Mouse (Mus musculus) ES-Bruce4 (cell line): ENCODE data around the gene Col5a1. TPM values are rescaled to one million over a fixed set of nuclear protein-coding genes. Genes with fewer than 3 reads are reported as not detected.

Experiments used
- H3K27ac ChIP-seq: 2 replicates; pipeline ENCODE4 v1.5.1; 2012; ENCODE audit warnings: low read length, inconsistent platforms; ENCODE audit not compliant: insufficient read depth
- H3K27me3 ChIP-seq: 2 replicates; pipeline ENCODE4 v1.6.1; 2012; ENCODE audit warnings: mild to moderate bottlenecking, low read length, inconsistent platforms; ENCODE audit not compliant: control insufficient read depth, poor library complexity, insufficient read depth, severe bottlenecking
- H3K36me3 ChIP-seq: 2 replicates; pipeline ENCODE4 v1.6.1; 2012; ENCODE audit warnings: inconsistent platforms, mild to moderate bottlenecking, low read length, moderate library complexity; ENCODE audit not compliant: control insufficient read depth, poor library complexity, insufficient read depth, severe bottlenecking
- H3K4me1 ChIP-seq: one replicate; pipeline ENCODE4 v1.8.1; 2011; ENCODE audit warnings: low read length; ENCODE audit not compliant: control insufficient read depth, insufficient read depth
- H3K4me3 ChIP-seq: 2 replicates; pipeline ENCODE4 v1.5.1; 2011; ENCODE audit warnings: low read depth, mild to moderate bottlenecking, low read length
- H3K9ac ChIP-seq: 2 replicates; pipeline ENCODE4 v1.6.1; 2012; ENCODE audit warnings: low read depth, mild to moderate bottlenecking, inconsistent platforms; ENCODE audit not compliant: poor library complexity, severe bottlenecking
- H3K9me3 ChIP-seq: replicated peaks from 2 replicates; pipeline ENCODE4 v1.6.1; 2012; ENCODE audit warnings: mild to moderate bottlenecking, low read length, inconsistent platforms; ENCODE audit not compliant: control insufficient read depth, poor library complexity, insufficient read depth, severe bottlenecking
- CTCF ChIP-seq: IDR thresholded peaks from one replicate; pipeline ENCODE4 v1.8.1; 2011; ENCODE audit warnings: low read depth, low read length
- EP300 ChIP-seq: IDR thresholded peaks from 2 replicates; pipeline ENCODE4 v1.6.1; 2011; ENCODE audit warnings: low read depth, low read length; ENCODE audit not compliant: insufficient read depth
- POLR2A ChIP-seq: IDR thresholded peaks from one replicate; pipeline ENCODE4 v1.8.1; 2011; ENCODE audit warnings: low read length; ENCODE audit not compliant: insufficient read depth
- polyA plus RNA-seq: library from polyadenylated mRNA; stranded (reverse); fragments of >200 nt; gene quantifications from 2 replicates; pipeline ENCODE4 v1.2.4, GENCODE M21; 2011; ENCODE audit warnings: low read depth; ENCODE audit not compliant: missing spikeins, insufficient read depth, insufficient read length

Gene Col5a1
- polyA plus RNA-seq, 1 experiment = 19.3 TPM

- H3K9me3 ChIP-seq = no peaks in the 10 kb centered on the region
- no peaks in the 10 kb centered on the region for H3K27me3 ChIP-seq
- H3K27ac ChIP-seq = no peak overlapping the region
- H3K4me1 ChIP-seq = no peaks in the 10 kb centered on the region
- no peak for TF ChIP-seq EP300
- no peak for TF ChIP-seq POLR2A
- no peak for TF ChIP-seq CTCF
- no peak overlapping the region for H3K4me3 ChIP-seq
- H3K36me3 ChIP-seq = no peaks in the 10 kb centered on the region
- H3K9ac ChIP-seq = no peak overlapping the region
Observed at GRCm38 (mm10) chr2:27847851-27848435, 38.3 kb upstream of the Col5a1 start.

DNA sequence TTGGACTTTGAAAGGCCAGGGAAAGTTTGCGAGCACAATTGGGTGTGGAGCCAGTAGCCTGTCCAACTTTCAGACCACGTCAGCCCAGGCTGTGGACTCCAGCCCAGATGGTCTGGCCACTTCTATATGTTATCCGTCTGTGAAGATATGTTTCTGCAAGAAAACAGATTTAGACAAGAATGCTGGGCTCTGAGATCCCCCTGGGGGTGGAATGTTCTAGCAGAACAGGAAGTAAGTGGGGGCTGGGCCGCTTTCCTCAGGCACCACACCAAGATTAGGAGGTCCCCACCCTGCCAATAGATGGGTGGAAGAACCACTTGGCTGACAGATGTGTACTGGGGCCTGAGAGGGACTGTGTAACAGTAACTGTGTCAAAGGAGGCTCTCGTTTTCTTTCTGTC lies 37.8 kb upstream of the Col5a1 start:
- H3K27ac ChIP-seq = no peak overlapping the region
- H3K4me1 ChIP-seq = no peaks in the 10 kb centered on the region
- no peaks in the 10 kb centered on the region for H3K27me3 ChIP-seq
- H3K9me3 ChIP-seq = no peaks in the 10 kb centered on the region
- no peak overlapping the region for H3K9ac ChIP-seq
- TF ChIP-seq CTCF (no peak), POLR2A (no peak)
- H3K36me3 ChIP-seq = no peaks in the 10 kb centered on the region
- H3K4me3 ChIP-seq = no peak overlapping the region

DNA sequence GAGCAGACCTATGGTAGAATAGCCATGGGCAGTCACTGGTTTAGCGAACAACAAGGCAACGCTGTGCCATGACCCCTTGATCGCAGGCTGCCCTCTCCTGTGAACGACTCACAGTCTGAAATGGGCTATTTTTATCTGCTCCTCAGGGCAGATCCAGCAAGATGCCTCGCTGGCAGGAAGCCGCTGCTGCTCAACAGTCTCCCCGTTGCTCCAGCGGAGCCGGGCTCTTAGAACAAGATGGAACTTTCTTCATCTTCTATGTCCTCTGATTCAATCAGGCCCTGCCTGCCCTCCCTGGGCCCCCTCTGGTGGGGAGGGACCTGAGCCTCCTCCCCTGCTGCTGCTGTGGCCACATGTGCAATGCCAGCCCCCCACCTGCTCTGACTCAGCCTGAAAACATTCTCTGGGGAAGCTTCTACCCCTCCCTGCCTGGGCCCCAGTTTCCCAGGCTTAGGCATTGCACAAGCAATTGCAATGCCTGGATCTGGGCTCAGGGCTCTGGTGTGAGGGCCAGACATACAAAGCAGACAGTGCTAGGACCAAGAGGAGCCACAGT lies 27.8 kb upstream of the Col5a1 start:
- Histone ChIP-seq H3K36me3 (no peaks in the 10 kb centered on the region), H3K27ac (no peak overlapping the region), H3K9me3 (0 out of 2 replicates have a peak, but pooled peaks cover 2% of the 10 kb centered on the region), H3K27me3 (no peaks in the 10 kb centered on the region), H3K4me3 (no peak overlapping the region), H3K9ac (no peak overlapping the region), H3K4me1 (no peaks in the 10 kb centered on the region)
- TF ChIP-seq POLR2A = no peak
- no peak for TF ChIP-seq CTCF
- TF ChIP-seq EP300 = no peak

GRCm38 (mm10) chr2:27861576-27862238 lies 24.5 kb upstream of the Col5a1 start:
- Histone ChIP-seq H3K27me3 (no peaks in the 10 kb centered on the region), H3K9me3 (no peaks in the 10 kb centered on the region), H3K4me1 (no peaks in the 10 kb centered on the region), H3K9ac (no peak overlapping the region), H3K27ac (no peak overlapping the region), H3K4me3 (no peak overlapping the region), H3K36me3 (no peaks in the 10 kb centered on the region)
- TF ChIP-seq CTCF = no peak
- TF ChIP-seq EP300 = no peak
- no peak for TF ChIP-seq POLR2A

GRCm38 (mm10) chr2:27864491-27865365 lies 21.5 kb upstream of the Col5a1 start:
- Histone ChIP-seq H3K9ac (no peak overlapping the region), H3K36me3 (no peaks in the 10 kb centered on the region), H3K4me3 (no peak overlapping the region), H3K9me3 (no peaks in the 10 kb centered on the region), H3K27ac (no peak overlapping the region), H3K27me3 (no peaks in the 10 kb centered on the region), H3K4me1 (no peaks in the 10 kb centered on the region)
- no peak for TF ChIP-seq CTCF

DNA sequence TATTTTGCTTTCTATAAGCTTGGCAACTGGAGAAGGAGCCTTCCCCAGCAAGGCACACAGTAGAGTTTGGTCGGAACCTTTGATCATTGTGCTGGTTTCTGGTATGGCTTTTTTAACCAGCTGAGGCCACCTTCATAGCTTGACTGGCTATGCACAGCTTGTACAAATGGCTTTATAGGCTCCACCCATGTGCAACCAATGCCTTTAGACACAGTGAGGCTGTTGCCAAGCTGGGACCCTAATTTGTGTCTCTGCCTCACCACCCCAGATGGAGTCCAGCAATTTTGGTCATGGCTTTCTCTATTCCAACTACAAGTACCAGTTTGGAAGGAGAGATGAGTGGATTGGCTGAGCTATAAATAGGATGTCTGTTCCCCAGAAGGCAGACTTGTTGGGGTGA lies 15.6 kb upstream of the Col5a1 start:
- Histone ChIP-seq H3K9ac (no peak overlapping the region), H3K36me3 (no peaks in the 10 kb centered on the region), H3K27ac (no peak overlapping the region), H3K27me3 (no peaks in the 10 kb centered on the region), H3K9me3 (no peaks in the 10 kb centered on the region), H3K4me1 (no peaks in the 10 kb centered on the region), H3K4me3 (no peak overlapping the region)
- TF ChIP-seq POLR2A (no peak), CTCF (no peak), EP300 (no peak)
